Mouse (Mus musculus) hindbrain, postnatal 0 days (tissue): ENCODE measurements around the gene Abhd2. TPM values are rescaled to one million over a fixed set of nuclear protein-coding genes. Genes with fewer than 3 reads are reported as not detected.

ENCODE experiments used
- ATAC-seq: fragments of 200-750 bp; cut with Nextera tagmentation; 2 replicates; pipeline ENCODE4 v1.8.0; 2017; ENCODE audit warnings: mild to moderate bottlenecking, moderate TSS enrichment, moderate library complexity
- DNase-seq: peaks from one replicate; pipeline ENCODE4 v3.0.0-alpha.2; 2015; ENCODE audit warnings: low spot score
- H3K27ac ChIP-seq: fragments of 300-500 bp; sonication (generic); 2 replicates; pipeline ENCODE4 v1.5.1; 2014; ENCODE audit warnings: mild to moderate bottlenecking
- H3K27me3 ChIP-seq: fragments of 300-500 bp; sonication (generic); 2 replicates; pipeline ENCODE4 v1.6.1; 2014; ENCODE audit warnings: low read length, mixed read lengths; ENCODE audit not compliant: insufficient read depth
- H3K36me3 ChIP-seq: fragments of 300-500 bp; sonication (generic); 2 replicates; pipeline ENCODE4 v1.6.1; 2014; ENCODE audit warnings: low read length, mixed read lengths; ENCODE audit not compliant: insufficient read depth
- H3K4me1 ChIP-seq: fragments of 300-500 bp; sonication (generic); 2 replicates; pipeline ENCODE4 v1.6.1; 2014; ENCODE audit warnings: antibody characterized with exemption, low read length, mixed read lengths; ENCODE audit not compliant: insufficient read depth
- H3K4me2 ChIP-seq: fragments of 300-500 bp; sonication (generic); 2 replicates; pipeline ENCODE4 v1.6.1; 2014; ENCODE audit warnings: low read depth, mild to moderate bottlenecking, low read length, moderate library complexity, mixed read lengths
- H3K4me3 ChIP-seq: fragments of 300-500 bp; sonication (generic); 2 replicates; pipeline ENCODE4 v1.5.1; 2014; ENCODE audit warnings: low read length
- H3K9ac ChIP-seq: fragments of 300-500 bp; sonication (generic); replicated peaks from 2 replicates; pipeline ENCODE4 v1.6.1; 2014; ENCODE audit warnings: mild to moderate bottlenecking, low read length, moderate library complexity, mixed read lengths
- H3K9me3 ChIP-seq: fragments of 300-500 bp; sonication (generic); 2 replicates; pipeline ENCODE4 v1.6.1; 2016; ENCODE audit warnings: low read length, mixed read lengths
- CTCF ChIP-seq: IDR thresholded peaks from 2 replicates; pipeline ENCODE4 v1.5.1; 2016; ENCODE audit warnings: antibody characterized with exemption, control low read depth, low read depth
- WGBS: fragments of 180-500 bp; shearing (Covaris S2); extraction: QIAGEN DNeasy Blood & Tissue Kit; methylation state at CpG from one replicate; pipeline ENCODE4 v1.1.7; 2014; 5-methylcytosine and 5-hydroxymethylcytosine counted together
- polyA plus RNA-seq: library from polyadenylated mRNA; unstranded; fragments of >200 nt; fragmentation: Nextera tagmentation; extraction: Ambion mirVana; gene quantifications from 2 replicates; pipeline ENCODE4 v1.2.1, GENCODE M21; 2015
- total RNA-seq: library from RNA; depleted of rRNA; stranded (reverse); fragments of >200 nt; gene quantifications from 2 replicates; pipeline ENCODE4 v1.2.3, GENCODE M21; 2014

The Abhd2 gene
- total and polyA plus RNA-seq, 2 experiments from 2014 or later = 23.9 to 92.3 TPM

GRCm38 (mm10) chr7:79391471-79391870 lies 118.5 kb downstream of the Abhd2 start:
- no peaks in the 10 kb centered on the region for H3K9me3 ChIP-seq
- no peak for TF ChIP-seq CTCF
- peak; percentile 13 for DNase-seq
- WGBS = 6% methylated on average over 3 of the region's 3 CpGs
- no peaks in the 10 kb centered on the region for H3K36me3 ChIP-seq
- peak overlapping the region; percentile 89 for H3K27ac ChIP-seq
- H3K4me3 ChIP-seq = peak overlapping the region; percentile 53
- H3K4me2 ChIP-seq = peak overlapping the region; percentile 98
- H3K4me1 ChIP-seq = peaks cover 7% of the 10 kb centered on the region; the same call in 1 of the 2 replicates
- H3K9ac ChIP-seq = peak overlapping the region; percentile 69
- 0 out of 2 replicates have a peak, but pooled peaks have one; percentile 1 for ATAC-seq
- no peaks in the 10 kb centered on the region for H3K27me3 ChIP-seq

GRCm38 (mm10) chr7:79391883-79392649 lies 119.1 kb downstream of the Abhd2 start, which contains the start of gene Fanci:
Gene Fanci, plus strand, starts transcription at chr7:79391929.
- H3K9ac ChIP-seq = peak within 1 kb of the TSS; percentile 69
- DNase-seq (peak; percentile 97), ATAC-seq (peak; percentile 96)
- TF ChIP-seq CTCF = no peak
- no peaks in the 10 kb centered on the region for H3K9me3 ChIP-seq
- peak within 1 kb of the TSS; percentile 89 for H3K27ac ChIP-seq
- peak within 1 kb of the TSS; percentile 98 for H3K4me2 ChIP-seq
- under 1% methylated on average over 44 of the region's 44 CpGs for whole genome bisulfite sequencing
- H3K4me1 ChIP-seq = 0 out of 2 replicates have a peak, but pooled peaks cover 7% of the 10 kb centered on the region
- H3K27me3 ChIP-seq = no peaks in the 10 kb centered on the region
- peak within 1 kb of the TSS; percentile 53 for H3K4me3 ChIP-seq
- no peaks in the 10 kb centered on the region for H3K36me3 ChIP-seq

DNA sequence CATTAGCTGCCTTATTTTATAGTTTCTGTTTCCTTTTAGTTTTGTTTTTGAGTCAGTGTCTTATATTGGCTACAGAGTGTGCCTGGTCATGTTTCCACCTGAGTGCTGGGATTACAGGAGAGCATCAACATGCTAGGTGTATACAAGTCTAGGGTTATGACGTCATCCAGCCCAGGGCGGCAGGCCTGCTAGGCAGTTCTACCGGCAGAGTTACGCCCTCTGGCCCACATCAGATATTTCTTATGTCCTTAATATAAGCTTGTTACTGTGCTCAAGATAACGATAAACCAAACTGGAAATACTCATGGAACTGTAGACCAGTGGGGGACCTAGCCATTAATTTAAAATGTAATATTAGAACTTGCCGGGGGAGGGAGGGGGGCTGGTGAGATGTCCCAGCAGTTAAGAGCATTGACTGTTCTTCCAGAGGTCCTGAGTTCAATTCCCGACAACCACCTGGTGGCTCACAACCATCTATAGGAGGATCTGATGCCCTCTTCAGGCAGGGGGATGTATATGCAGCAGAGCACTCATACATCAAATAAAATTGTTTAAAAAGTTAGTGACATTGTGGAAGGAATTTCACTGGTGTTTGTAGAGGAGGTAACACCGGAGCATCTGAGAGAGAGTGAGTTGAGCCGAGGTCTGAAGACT lies 120.0 kb downstream of the Abhd2 start:
- DNase-seq (no peak), ATAC-seq (no peak)
- 0 out of 2 replicates have a peak, but pooled peaks cover 7% of the 10 kb centered on the region for H3K4me1 ChIP-seq
- peak; percentile 37; the same call in 1 of the 2 replicates for TF ChIP-seq CTCF
- H3K27me3 ChIP-seq = no peaks in the 10 kb centered on the region
- H3K27ac ChIP-seq = no peak overlapping the region
- H3K4me3 ChIP-seq = peak overlapping the region; percentile 53; the same call in 1 of the 2 replicates
- H3K9ac ChIP-seq = peak overlapping the region; percentile 69; the same call in 1 of the 2 replicates
- WGBS = 66% methylated on average over 9 of the region's 9 CpGs
- peak overlapping the region; percentile 98 for H3K4me2 ChIP-seq
- H3K36me3 ChIP-seq = no peaks in the 10 kb centered on the region
- no peaks in the 10 kb centered on the region for H3K9me3 ChIP-seq

DNA sequence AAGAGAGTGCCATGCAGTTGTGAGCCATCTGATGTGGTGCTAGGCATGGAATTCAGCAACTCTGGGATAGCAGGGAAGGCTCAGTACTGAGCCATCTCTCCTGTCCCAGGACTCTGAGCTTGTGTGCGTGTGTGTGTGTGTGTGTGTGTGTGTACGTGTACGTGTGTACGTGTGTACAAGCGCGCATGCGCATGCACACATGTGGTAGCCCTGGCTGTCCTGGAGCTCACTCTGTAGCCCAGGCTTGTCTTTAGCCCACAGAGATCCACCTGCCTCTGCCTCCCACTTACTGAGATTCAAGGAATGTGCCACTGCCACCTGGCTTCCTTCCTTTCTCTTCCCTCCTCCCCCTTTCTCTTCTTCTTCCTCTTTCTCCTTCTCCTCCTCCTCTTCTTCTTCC lies 120.9 kb downstream of the Abhd2 start:
- H3K36me3 ChIP-seq = no peaks in the 10 kb centered on the region
- no peak overlapping the region for H3K27ac ChIP-seq
- no peak for ATAC-seq
- no peaks in the 10 kb centered on the region for H3K9me3 ChIP-seq
- 96% methylated on average over 7 of the region's 7 CpGs for WGBS
- DNase-seq = no peak
- H3K4me3 ChIP-seq = no peak overlapping the region
- H3K27me3 ChIP-seq = no peaks in the 10 kb centered on the region
- H3K4me1 ChIP-seq = 0 out of 2 replicates have a peak, but pooled peaks cover 7% of the 10 kb centered on the region
- no peak overlapping the region for H3K9ac ChIP-seq
- no peak overlapping the region for H3K4me2 ChIP-seq
- no peak for TF ChIP-seq CTCF

DNA sequence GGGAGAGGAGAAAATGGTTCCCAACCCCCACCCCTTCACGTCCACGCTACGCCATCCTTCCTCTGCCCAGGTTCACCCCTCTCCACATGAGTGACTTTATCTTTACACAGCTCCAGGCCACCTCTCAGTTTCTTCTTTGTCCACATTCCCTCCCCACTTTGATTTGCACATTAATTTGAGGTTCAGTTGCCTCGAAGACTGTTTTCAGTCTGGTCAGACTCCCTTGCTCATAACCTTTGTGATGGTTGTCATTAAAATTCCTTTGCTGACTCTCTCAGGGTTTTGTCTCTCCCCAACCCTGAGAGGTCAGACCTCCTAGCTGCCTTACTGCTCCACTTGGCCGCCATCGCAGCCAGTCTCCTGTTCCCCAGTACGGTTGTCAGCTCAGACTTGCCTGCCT lies 121.7 kb downstream of the Abhd2 start:
- no peak overlapping the region for H3K4me3 ChIP-seq
- no peaks in the 10 kb centered on the region for H3K27me3 ChIP-seq
- ATAC-seq (no peak), DNase-seq (no peak)
- no peaks in the 10 kb centered on the region for H3K36me3 ChIP-seq
- H3K4me1 ChIP-seq = 0 out of 2 replicates have a peak, but pooled peaks cover 7% of the 10 kb centered on the region
- WGBS = 67% methylated on average over 7 of the region's 7 CpGs
- H3K4me2 ChIP-seq = no peak overlapping the region
- TF ChIP-seq CTCF = no peak
- no peaks in the 10 kb centered on the region for H3K9me3 ChIP-seq
- no peak overlapping the region for H3K27ac ChIP-seq
- H3K9ac ChIP-seq = no peak overlapping the region

GRCm38 (mm10) chr7:79395186-79395585 lies 122.2 kb downstream of the Abhd2 start:
- WGBS = 88% methylated on average over 7 of the region's 7 CpGs
- ATAC-seq = no peak

More at GRCm38 (mm10) chr7:79395186-79395585, 122.2 kb downstream of the Abhd2 start:
- H3K9me3 ChIP-seq = no peaks in the 10 kb centered on the region
- H3K4me2 ChIP-seq = no peak overlapping the region
- TF ChIP-seq CTCF = no peak
- no peak overlapping the region for H3K4me3 ChIP-seq
- no peak overlapping the region for H3K27ac ChIP-seq
- no peaks in the 10 kb centered on the region for H3K27me3 ChIP-seq
- 0 out of 2 replicates have a peak, but pooled peaks cover 7% of the 10 kb centered on the region for H3K4me1 ChIP-seq
- no peak for DNase-seq
- H3K36me3 ChIP-seq = no peaks in the 10 kb centered on the region
- H3K9ac ChIP-seq = no peak overlapping the region
